Mouse (Mus musculus) lung, adult 2 months (tissue): Measurements from ENCODE around the gene Tff3. TPM values are rescaled to one million over a fixed set of nuclear protein-coding genes. Genes with fewer than 3 reads are reported as not detected.

Experiments used
- DNase-seq: peaks from one replicate; pipeline ENCODE4 v3.0.0; 2022
- H3K4me1 ChIP-seq: fragments of 200-500 bp; 2 replicates; pipeline ENCODE4 v1.6.1; 2011; ENCODE audit warnings: low read length; ENCODE audit not compliant: control insufficient read depth, insufficient read depth
- H3K4me3 ChIP-seq: fragments of 200-500 bp; replicated peaks from 2 replicates; pipeline ENCODE3; 2011; ENCODE audit warnings: low read depth, mild to moderate bottlenecking, control low read depth, low read length; ENCODE audit errors: extremely low read depth
- CTCF ChIP-seq: fragments of 200-500 bp; IDR thresholded peaks from 2 replicates; pipeline ENCODE4 v1.5.1; 2011; ENCODE audit warnings: mild to moderate bottlenecking, low read length, control low read depth; ENCODE audit not compliant: insufficient read depth
- POLR2A ChIP-seq: fragments of 200-500 bp; IDR thresholded peaks from 2 replicates; pipeline ENCODE4 v1.6.1; 2011; ENCODE audit warnings: low read depth, mild to moderate bottlenecking, control low read depth, low read length, borderline replicate concordance; ENCODE audit errors: extremely low read depth
- WGBS: fragments of 180-500 bp; shearing (Covaris S2); methylation state at CpG from one replicate; pipeline ENCODE4 v1.1.7; 2018; 5-methylcytosine and 5-hydroxymethylcytosine counted together
- polyA plus RNA-seq: library from polyadenylated mRNA; depleted of rRNA; stranded (reverse); fragments of >200 nt; gene quantifications from 2 replicates; pipeline ENCODE4 v1.2.3, GENCODE M21; 2012

Tff3 gene
- polyA plus RNA-seq, 1 experiment = not detected

GRCm38 (mm10) chr17:31128708-31129318 lies 633 bp downstream of the Tff3 start:
- no peak for DNase-seq
- H3K4me3 ChIP-seq = no peak overlapping the region
- WGBS = 72% methylated on average over 9 of the region's 9 CpGs
- no peak for TF ChIP-seq POLR2A
- no peak for TF ChIP-seq CTCF
- H3K4me1 ChIP-seq = no peaks in the 10 kb centered on the region

GRCm38 (mm10) chr17:31125548-31126266 lies 3.7 kb downstream of the Tff3 start:
- WGBS = 41% methylated on average over 9 of the region's 9 CpGs
- no peak for TF ChIP-seq POLR2A
- TF ChIP-seq CTCF = no peak
- no peak for DNase-seq
- Histone ChIP-seq H3K4me3 (no peak overlapping the region), H3K4me1 (no peaks in the 10 kb centered on the region)

GRCm38 (mm10) chr17:31121975-31122374 lies 7.5 kb downstream of the Tff3 start:
- peak; percentile 28 for DNase-seq
- H3K4me3 ChIP-seq = no peak overlapping the region
- TF ChIP-seq POLR2A (no peak), CTCF (peak; percentile 75)
- WGBS = 11% methylated on average over 8 of the region's 8 CpGs
- no peaks in the 10 kb centered on the region for H3K4me1 ChIP-seq

- WGBS = 7% methylated on average over 7 of the region's 7 CpGs
- DNase-seq = peak; percentile 71
- peak; percentile 90 for TF ChIP-seq CTCF
- TF ChIP-seq POLR2A = no peak
- Histone ChIP-seq H3K4me3 (no peak overlapping the region), H3K4me1 (no peaks in the 10 kb centered on the region)
These were observed 10.0 kb downstream of the Tff3 start for GRCm38 (mm10) chr17:31119429-31119828.

GRCm38 (mm10) chr17:31117946-31118345 lies 11.5 kb downstream of the Tff3 start:
- WGBS = 86% methylated on average over 5 of the region's 5 CpGs
- TF ChIP-seq CTCF (no peak), POLR2A (no peak)
- Histone ChIP-seq H3K4me3 (no peak overlapping the region), H3K4me1 (no peaks in the 10 kb centered on the region)
- DNase-seq = no peak

GRCm38 (mm10) chr17:31116063-31116462 lies 13.4 kb downstream of the Tff3 start:
- 53% methylated on average over 6 of the region's 6 CpGs for WGBS
- Histone ChIP-seq H3K4me3 (no peak overlapping the region), H3K4me1 (no peaks in the 10 kb centered on the region)
- TF ChIP-seq POLR2A (no peak), CTCF (no peak)
- DNase-seq = no peak

GRCm38 (mm10) chr17:31113191-31113856 lies 16.1 kb downstream of the Tff3 start:
- DNase-seq = no peak

GRCm38 (mm10) chr17:31108388-31108787 lies 21.1 kb downstream of the Tff3 start:
- TF ChIP-seq CTCF (no peak), POLR2A (no peak)
- H3K4me3 ChIP-seq = no peak overlapping the region
- no peaks in the 10 kb centered on the region for H3K4me1 ChIP-seq
- DNase-seq = no peak
- 69% methylated on average over 15 of the region's 15 CpGs for WGBS

More at GRCm38 (mm10) chr17:31113191-31113856, 16.1 kb downstream of the Tff3 start:
- WGBS = 72% methylated on average over 9 of the region's 9 CpGs
- H3K4me1 ChIP-seq = no peaks in the 10 kb centered on the region
- no peak overlapping the region for H3K4me3 ChIP-seq
- no peak for TF ChIP-seq CTCF
- no peak for TF ChIP-seq POLR2A

- DNase-seq = no peak
- Histone ChIP-seq H3K4me1 (no peaks in the 10 kb centered on the region), H3K4me3 (no peak overlapping the region)
- WGBS = 81% methylated on average over 8 of the region's 8 CpGs
- TF ChIP-seq POLR2A (no peak), CTCF (no peak)
These were observed 25.6 kb downstream of the Tff3 start for GRCm38 (mm10) chr17:31103823-31104222.

GRCm38 (mm10) chr17:31103007-31103570 lies 26.4 kb downstream of the Tff3 start:
- H3K4me1 ChIP-seq = no peaks in the 10 kb centered on the region
- TF ChIP-seq CTCF = no peak
- no peak for TF ChIP-seq POLR2A
- no peak for DNase-seq
- 85% methylated on average over 8 of the region's 8 CpGs for WGBS
- no peak overlapping the region for H3K4me3 ChIP-seq
